In genomic region chr9:50171164-50171563, GRCm38 (mm10) we compare ENCODE assay signal across 29 mouse cellular contexts.
DNase-seq lines count a peak whose midpoint lies in the region; ATAC-seq and TF ChIP-seq lines count a peak whose summit lies in the region.
"Had no signal": no experiment of that assay in that cellular context is flagged by ENCODE, and none has a peak within 500 bp of the region (broad histone marks: within the 10 kb centered on the region; RNA-seq: fewer than 3 reads in every experiment).

No protein-coding gene starts in this region.

- peak; percentile 62 for DNase-seq in kidney, postnatal 0 days (ENCODE audit: low spot score)
- DNase-seq in kidney, adult 11 months, result no peak
- no peak for DNase-seq in limb, embryonic 10.5 days (ENCODE audit: low spot score)
- no peak for DNase-seq in right cerebral cortex, postnatal 25 days
- no peak for DNase-seq in gastrocnemius, postnatal 36 days
- DNase-seq in urinary bladder, postnatal 4 days (ENCODE audit: low spot score in 2 of 2), result no peak
- DNase-seq: adrenal gland, postnatal 14 days; B cell, adult 2 months; cerebellum, postnatal 25 days; gastrocnemius, postnatal 25 days; heart, adult 2 months; heart, postnatal 14 days; kidney, postnatal 14 days; lung, postnatal 36 days; midbrain, embryonic 14.5 days; right cerebral cortex, adult 18-20 months; spleen, adult 18-20 months; thymus, adult 18-20 months had no signal

- intact Hi-C loops in gastrocnemius, postnatal 36 days (cut with DNase I), result loop anchor here (1.0 to 10.0 kb wide), 2 partner anchors 264 to 554 kb away; no protein-coding TSS in a partner anchor

- H3K4me2 ChIP-seq in kidney, postnatal 0 days (ENCODE audit: low read length), result no peak overlapping the region
- H3K4me2 ChIP-seq in stomach, embryonic 16.5 days (ENCODE audit: low read depth, low read length), result no peak overlapping the region
- H3K4me2 ChIP-seq: lung, embryonic 15.5 days had no signal

- 51% methylated on average over 2 of the region's 2 CpGs for WGBS in kidney, postnatal 0 days
- 65% methylated on average over 2 of the region's 2 CpGs for whole genome bisulfite sequencing in limb, embryonic 10.5 days
- 32% methylated on average over 2 of the region's 2 CpGs for WGBS in stomach, embryonic 16.5 days

- H3K9me3 ChIP-seq in kidney, postnatal 0 days (replicated peaks; ENCODE audit: low read length), result no peaks in the 10 kb centered on the region
- H3K9me3 ChIP-seq in limb, embryonic 10.5 days (replicated peaks), result no peaks in the 10 kb centered on the region
- H3K9me3 ChIP-seq in stomach, embryonic 16.5 days (replicated peaks; ENCODE audit: control insufficient read depth, low read length), result no peaks in the 10 kb centered on the region
- H3K9me3 ChIP-seq: forebrain, embryonic 10.5 days; heart, embryonic 13.5 days; lung, embryonic 15.5 days; megakaryocyte, embryonic 14.5 days; neural tube, embryonic 13.5 days had no signal

- no peak overlapping the region for H3K4me3 ChIP-seq in kidney, postnatal 0 days (replicated peaks; ENCODE audit: low read depth, low read length)
- no peak overlapping the region for H3K4me3 ChIP-seq in embryonic fibroblast, embryonic 13.5 days (ENCODE audit: insufficient read depth, low read length)
- no peak overlapping the region for H3K4me3 ChIP-seq in limb, embryonic 10.5 days
- no peak overlapping the region for H3K4me3 ChIP-seq in stomach, embryonic 16.5 days (replicated peaks; ENCODE audit: low read length)
- H3K4me3 ChIP-seq: forebrain, embryonic 10.5 days; heart, adult 2 months; heart, embryonic 13.5 days; lung, embryonic 15.5 days; megakaryocyte, embryonic 14.5 days had no signal

- no peaks in the 10 kb centered on the region for H3K27me3 ChIP-seq in kidney, postnatal 0 days (ENCODE audit: insufficient read depth, low read length)
- no peaks in the 10 kb centered on the region for H3K27me3 ChIP-seq in limb, embryonic 10.5 days (ENCODE audit: low read depth, poor library complexity, severe bottlenecking)
- no peaks in the 10 kb centered on the region for H3K27me3 ChIP-seq in stomach, embryonic 16.5 days (ENCODE audit: control insufficient read depth, insufficient read depth, low read length)
- H3K27me3 ChIP-seq: CH12.LX; heart, embryonic 13.5 days; lung, embryonic 15.5 days; megakaryocyte, embryonic 14.5 days had no signal

- peak overlapping the region; percentile 39; the same call in 1 of the 2 replicates for H3K27ac ChIP-seq in kidney, postnatal 0 days
- peak overlapping the region; percentile 56 for H3K27ac ChIP-seq in embryonic fibroblast, embryonic 13.5 days (ENCODE audit: insufficient read depth, low read length)
- peak overlapping the region; percentile 46; the same call in 1 of the 2 replicates for H3K27ac ChIP-seq in limb, embryonic 10.5 days
- peak overlapping the region; percentile 87 for H3K27ac ChIP-seq in stomach, embryonic 16.5 days (ENCODE audit: low read length)
- H3K27ac ChIP-seq: heart, adult 2 months; heart, embryonic 13.5 days; hindbrain, postnatal 0 days; liver, embryonic 14.5 days; lung, embryonic 15.5 days; neural tube, embryonic 13.5 days had no signal

- H3K4me1 ChIP-seq in kidney, postnatal 0 days (replicated peaks; ENCODE audit: insufficient read depth, low read length), result no peaks in the 10 kb centered on the region
- H3K4me1 ChIP-seq in embryonic fibroblast, embryonic 13.5 days (ENCODE audit: control insufficient read depth, insufficient read depth, low read length), result peaks cover 5% of the 10 kb centered on the region; the same call in 1 of the 2 replicates
- H3K4me1 ChIP-seq in limb, embryonic 10.5 days, result 0 out of 2 replicates have a peak, but pooled peaks cover 3% of the 10 kb centered on the region
- H3K4me1 ChIP-seq in stomach, embryonic 16.5 days (ENCODE audit: control insufficient read depth, insufficient read depth, low read length), result no peaks in the 10 kb centered on the region
- H3K4me1 ChIP-seq: heart, embryonic 13.5 days; lung, embryonic 15.5 days; megakaryocyte, embryonic 14.5 days had no signal

- H3K36me3 ChIP-seq in kidney, postnatal 0 days (ENCODE audit: insufficient read depth, low read length), result no peaks in the 10 kb centered on the region
- no peaks in the 10 kb centered on the region for H3K36me3 ChIP-seq in limb, embryonic 10.5 days
- H3K36me3 ChIP-seq in stomach, embryonic 16.5 days (ENCODE audit: control insufficient read depth, insufficient read depth, low read length), result no peaks in the 10 kb centered on the region
- H3K36me3 ChIP-seq: forebrain, embryonic 10.5 days; heart, embryonic 13.5 days; lung, embryonic 15.5 days; neural tube, embryonic 13.5 days had no signal

- H3K9ac ChIP-seq in kidney, postnatal 0 days (ENCODE audit: low read depth, low read length), result no peak overlapping the region
- H3K9ac ChIP-seq in stomach, embryonic 16.5 days (ENCODE audit: low read length), result no peak overlapping the region
- H3K9ac ChIP-seq: heart, embryonic 13.5 days; liver, embryonic 14.5 days; lung, embryonic 15.5 days; neural tube, embryonic 13.5 days had no signal

- ATAC-seq in kidney, postnatal 0 days (replicated peaks; ENCODE audit: low FRiP score, low read depth), result no peak
- ATAC-seq in stomach, embryonic 16.5 days (ENCODE audit: insufficient read depth, low FRiP score), result peak; percentile 75
- ATAC-seq: activated CD4-positive, CD25-positive, alpha-beta regulatory T cell, adult 4 months had no signal

- TF ChIP-seq POLR2A in embryonic fibroblast, embryonic 13.5 days (IDR thresholded peaks at IDR 0.05; ENCODE audit: low read depth, low read length), result no peak

- TF ChIP-seq CTCF in kidney, postnatal 0 days (IDR thresholded peaks at IDR 0.05; ENCODE audit: low read depth), result no peak
- no peak for TF ChIP-seq CTCF in embryonic fibroblast, embryonic 13.5 days (IDR thresholded peaks at IDR 0.05; ENCODE audit: borderline replicate concordance, insufficient read depth, low read length)
